Mouse (Mus musculus): ENCODE results near the gene Kcnh2.
A peak's percentile ranks its signal among the peaks of the same experiment; 100 is the strongest.

Gene Kcnh2

GRCm38 (mm10) chr5:24346313-24346712, 5.1 kb downstream of the Kcnh2 start:
- no peak for DNase-seq (ENCODE audit: extremely low spot score)

- no peak for DNase-seq (ENCODE audit: extremely low spot score)
These were observed 6.8 kb downstream of the Kcnh2 start for GRCm38 (mm10) chr5:24344477-24345051.

GRCm38 (mm10) chr5:24343977-24344436, 7.4 kb downstream of the Kcnh2 start:
- DNase-seq (ENCODE audit: extremely low spot score), result peak; percentile 76

GRCm38 (mm10) chr5:24343379-24343778, 8.0 kb downstream of the Kcnh2 start:
- DNase-seq (ENCODE audit: extremely low spot score), result no peak

GRCm38 (mm10) chr5:24342966-24343365, 8.4 kb downstream of the Kcnh2 start:
- DNase-seq (ENCODE audit: extremely low spot score), result no peak

- DNase-seq (ENCODE audit: extremely low spot score), result no peak
These were observed 9.0 kb downstream of the Kcnh2 start for GRCm38 (mm10) chr5:24342205-24342963.

DNA sequence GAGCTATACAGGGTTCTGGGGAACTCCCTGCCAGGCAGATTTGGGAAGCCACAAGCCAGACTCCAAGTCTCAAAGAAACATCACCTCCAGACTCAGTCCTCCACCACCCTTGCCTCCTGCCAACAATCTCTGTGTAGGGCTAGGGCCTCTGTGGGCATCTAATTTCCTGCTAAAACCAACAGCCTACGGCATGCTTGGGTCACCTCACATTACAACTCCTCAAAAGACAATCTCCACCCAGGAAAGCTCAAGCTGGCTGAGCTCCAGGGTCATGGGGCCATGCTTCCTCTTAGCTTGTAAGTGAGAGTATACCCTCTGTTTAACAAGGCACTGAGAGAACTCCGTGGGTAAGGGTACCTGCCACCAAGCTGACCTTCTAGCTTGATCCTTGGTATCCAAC, 13.6 kb downstream of the Kcnh2 start:
- no peak for DNase-seq (ENCODE audit: extremely low spot score)

DNA sequence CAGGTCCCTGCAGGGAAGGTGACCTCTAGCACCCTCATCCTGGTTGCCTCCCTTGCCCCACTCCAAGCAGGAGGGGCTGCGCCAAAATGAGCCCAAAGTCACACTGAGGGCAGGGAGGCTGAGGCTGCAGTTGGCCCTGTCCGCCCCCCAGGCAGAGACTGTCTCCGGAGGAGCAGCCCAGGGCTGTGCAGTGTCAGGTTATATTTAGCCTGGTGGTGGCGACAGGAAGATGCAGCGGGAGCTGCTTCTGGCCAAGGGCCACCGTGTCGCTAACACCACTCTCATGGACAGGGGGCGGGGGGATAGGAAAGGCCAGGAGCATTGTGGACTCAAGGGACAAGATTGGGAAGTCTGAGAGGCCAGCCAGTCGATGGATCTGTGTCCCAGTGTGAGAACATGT, 14.0 kb downstream of the Kcnh2 start:
- no peak for DNase-seq (ENCODE audit: extremely low spot score)

DNA sequence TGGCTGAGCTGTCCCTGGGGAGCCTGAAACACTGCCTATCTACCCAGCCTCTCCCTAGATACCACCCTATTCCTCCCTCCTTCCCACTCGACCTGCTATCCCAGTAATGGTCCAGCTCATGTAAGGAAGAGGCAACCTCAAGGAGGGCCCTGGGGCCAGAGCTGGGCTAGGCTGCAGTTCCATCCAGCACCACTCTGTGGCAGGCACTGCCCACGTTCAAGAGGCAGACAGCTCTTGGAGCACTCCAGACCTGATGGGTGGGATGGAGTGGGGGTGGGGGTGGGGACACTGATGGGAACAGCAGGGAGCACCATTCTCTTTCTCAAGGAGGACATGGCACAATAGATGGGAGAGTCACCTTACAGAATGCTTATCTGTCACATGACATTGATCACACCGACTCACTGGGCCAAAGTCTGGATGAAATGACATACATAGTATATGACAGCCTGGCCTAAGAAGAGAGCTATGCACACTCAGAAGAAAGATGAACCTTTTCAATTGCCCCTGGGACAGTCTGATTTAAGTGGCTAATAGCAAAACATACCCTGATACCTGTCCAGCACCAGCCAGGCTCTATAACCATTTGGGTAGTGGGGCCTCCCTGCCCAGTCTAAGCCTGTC, 15.4 kb downstream of the Kcnh2 start:
- peak; percentile 70 for DNase-seq (ENCODE audit: extremely low spot score)

GRCm38 (mm10) chr5:24334749-24335148, 16.7 kb downstream of the Kcnh2 start:
- no peak for DNase-seq (ENCODE audit: extremely low spot score)

DNA sequence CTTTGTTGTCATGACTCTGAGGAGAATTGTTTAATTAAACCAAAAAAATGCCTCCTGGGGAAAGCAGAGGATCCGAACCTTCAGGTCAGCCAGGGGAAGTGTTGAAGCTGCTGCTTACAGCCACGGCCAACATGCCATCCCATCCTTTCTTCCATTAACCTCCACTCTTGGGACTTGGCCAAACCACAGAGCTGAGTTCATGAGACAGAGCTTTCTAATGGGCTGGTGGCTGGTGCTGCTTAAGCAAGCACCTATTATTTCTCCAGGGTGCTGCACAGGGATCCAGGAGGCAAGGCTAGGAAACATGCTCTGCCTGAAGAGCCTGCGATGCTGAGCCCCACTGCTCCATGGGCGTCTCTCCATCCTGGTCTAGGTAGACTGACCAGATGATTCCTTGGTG, 19.0 kb downstream of the Kcnh2 start:
- DNase-seq (ENCODE audit: extremely low spot score), result no peak

GRCm38 (mm10) chr5:24329965-24330298, 21.5 kb downstream of the Kcnh2 start:
- no peak for DNase-seq (ENCODE audit: extremely low spot score)

GRCm38 (mm10) chr5:24329212-24329964, 22.0 kb downstream of the Kcnh2 start:
- DNase-seq (ENCODE audit: extremely low spot score), result peak; percentile 85

- DNase-seq (ENCODE audit: extremely low spot score), result no peak
These were observed 22.6 kb downstream of the Kcnh2 start for GRCm38 (mm10) chr5:24328813-24329211.

DNA sequence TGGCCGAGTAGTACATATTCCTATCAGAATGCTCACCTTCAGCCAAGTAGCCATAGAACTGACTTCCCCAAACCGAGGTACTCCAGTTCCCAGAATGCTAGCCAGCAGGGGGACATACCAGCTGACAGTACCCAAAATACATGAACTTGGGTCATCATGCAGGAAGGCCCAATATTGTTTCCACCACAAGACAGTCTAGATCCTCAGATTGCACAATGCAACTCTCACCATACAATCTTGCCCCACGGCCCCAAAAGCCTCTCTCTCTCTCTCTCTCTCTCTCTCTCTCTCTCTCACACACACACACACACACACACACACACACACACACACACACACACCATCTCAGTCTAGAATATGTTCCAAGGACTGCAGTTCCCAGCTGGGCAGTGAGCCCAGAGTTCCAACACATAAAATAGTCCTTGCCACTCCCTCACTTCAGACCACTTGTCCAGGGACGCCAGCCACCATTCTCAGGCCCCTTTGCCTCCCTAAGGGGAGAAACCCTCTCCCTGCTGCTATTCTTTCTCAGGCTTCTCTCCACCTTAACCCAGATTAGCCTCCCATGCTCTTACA, 24.5 kb downstream of the Kcnh2 start:
- no peak for DNase-seq (ENCODE audit: extremely low spot score)

DNA sequence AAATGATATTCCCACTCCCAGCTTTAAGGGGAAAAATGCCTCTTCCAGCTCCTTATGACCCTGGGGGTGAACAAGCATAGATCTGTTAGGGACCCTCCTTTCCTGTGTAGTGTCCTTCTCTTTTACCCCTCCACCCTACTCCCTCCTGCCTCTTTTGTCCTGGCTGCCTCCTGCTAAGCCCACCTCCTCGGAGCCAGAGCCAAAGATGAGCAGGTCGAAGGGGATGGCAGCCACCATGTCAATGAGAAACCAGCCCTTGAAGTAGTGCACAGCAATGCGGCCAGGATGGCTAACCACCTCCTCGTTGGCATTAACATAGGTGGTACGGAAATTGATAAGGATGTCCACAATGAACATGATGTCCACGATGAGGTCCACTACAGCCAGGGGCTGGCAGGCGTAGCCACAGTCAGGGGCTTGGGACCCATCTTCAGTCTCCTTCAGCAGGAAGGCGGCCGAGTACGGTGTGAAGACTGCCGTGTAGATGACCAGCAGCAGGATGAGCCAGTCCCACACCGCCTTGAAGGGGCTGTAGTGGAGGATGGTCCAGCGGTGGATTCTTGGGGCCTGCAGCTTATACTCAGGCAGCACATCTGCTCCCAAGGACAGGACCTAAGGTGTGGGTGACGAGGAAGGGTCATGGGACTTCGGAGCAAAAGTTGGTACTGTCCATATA, 25.1 kb downstream of the Kcnh2 start:
- DNase-seq (ENCODE audit: extremely low spot score), result no peak

DNA sequence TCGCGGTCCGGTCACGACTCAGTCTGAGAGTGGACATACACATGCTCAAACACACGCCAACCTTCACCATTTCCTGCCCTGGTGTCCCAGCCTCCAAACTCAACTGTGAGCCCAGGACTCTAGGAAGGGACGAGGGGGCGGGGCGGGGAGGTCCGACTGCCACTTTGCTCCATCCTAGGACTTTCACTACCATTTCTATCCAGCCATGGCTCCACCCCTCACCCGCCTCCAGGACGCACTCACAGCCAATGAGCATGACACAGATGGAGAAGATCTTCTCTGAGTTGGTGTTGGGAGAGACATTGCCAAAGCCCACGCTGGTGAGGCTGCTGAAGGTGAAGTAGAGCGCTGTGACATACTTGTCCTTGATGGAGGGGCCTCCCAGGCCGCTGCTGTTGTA, 26.2 kb downstream of the Kcnh2 start:
- no peak for DNase-seq (ENCODE audit: extremely low spot score)

DNA sequence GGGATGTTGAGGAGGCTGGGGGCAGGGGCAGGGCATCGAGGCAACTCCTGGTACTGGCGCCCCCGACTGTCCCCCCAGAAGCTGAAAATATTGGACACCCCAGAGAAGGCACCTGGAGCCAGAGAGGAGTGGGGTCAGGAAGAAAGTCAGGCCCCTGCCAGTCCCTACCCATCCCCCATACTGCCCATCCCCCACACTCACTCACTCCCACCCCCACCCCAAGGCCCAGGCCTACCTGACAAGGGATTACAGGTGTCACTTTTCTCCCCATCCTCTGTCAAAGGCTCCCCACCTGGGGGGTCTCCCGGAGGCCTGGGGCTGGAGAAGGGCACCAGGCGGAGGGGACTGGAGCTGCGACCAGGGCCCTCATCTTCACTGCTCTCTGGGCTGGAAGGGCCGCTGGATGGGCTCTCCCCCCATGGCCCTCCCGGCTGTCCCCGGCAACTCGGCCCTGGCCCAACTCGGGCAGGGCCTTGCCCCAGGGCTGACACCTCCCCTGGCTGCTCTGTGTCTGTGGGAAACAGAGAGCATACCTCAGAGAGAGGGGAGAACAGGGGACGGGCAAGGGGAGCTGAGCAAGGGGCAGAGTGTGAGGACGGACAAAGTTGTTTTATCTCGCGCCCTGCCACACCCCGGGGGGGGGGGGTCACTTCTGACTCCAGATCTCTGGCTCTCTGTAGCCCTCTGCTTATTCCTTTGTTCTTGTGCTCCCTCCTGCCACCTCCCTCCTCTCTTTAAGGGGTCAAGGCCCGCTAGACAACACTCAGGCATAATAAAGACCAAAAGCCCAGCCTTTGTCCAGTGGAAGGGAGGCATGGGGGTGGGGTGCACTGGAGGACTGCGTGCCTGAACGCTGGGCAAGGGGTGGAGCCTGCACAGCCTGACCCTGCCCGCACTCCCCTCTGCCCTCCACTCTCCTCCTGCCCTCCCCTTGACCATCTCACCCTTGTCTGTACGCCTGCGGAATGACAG, 29.4 kb downstream of the Kcnh2 start:
- DNase-seq (ENCODE audit: extremely low spot score), result peak; percentile 89

- no peak for DNase-seq (ENCODE audit: extremely low spot score)
These were observed 30.5 kb downstream of the Kcnh2 start for GRCm38 (mm10) chr5:24320894-24321293.

- DNase-seq (ENCODE audit: extremely low spot score), result no peak
These were observed 31.0 kb downstream of the Kcnh2 start for GRCm38 (mm10) chr5:24320467-24320813.

Measured in embryo, embryonic 9.5 days (tissue).